Mouse (Mus musculus) liver, embryonic 12.5 days (tissue): ENCODE results near the gene Mogat1. TPM values are rescaled to one million over a fixed set of nuclear protein-coding genes. Genes with fewer than 3 reads are reported as not detected.

Experiments used
- polyA plus RNA-seq: library from polyadenylated mRNA; unstranded; fragments of >200 nt; fragmentation: Nextera tagmentation; extraction: Ambion mirVana; gene quantifications from 2 replicates; pipeline ENCODE4 v1.2.1, GENCODE M21; 2016

Mogat1 gene
- polyA plus RNA-seq, 1 experiment from 2014 or later, result not detected

Other genes with a start within 250 kb of the Mogat1 start
- gene Sgpp2, start 200.6 kb upstream of the Mogat1 start, polyA plus RNA-seq, result 0.13 and 0.32 TPM in 2 replicates
- 159 and 160 TPM in 2 replicates for gene Farsb, start 22.1 kb upstream of the Mogat1 start, polyA plus RNA-seq
- not detected in 2 replicates for gene BC035947, start 1.2 kb downstream of the Mogat1 start, polyA plus RNA-seq
- 29.8 and 30.5 TPM in 2 replicates for gene Acsl3, start 146.8 kb downstream of the Mogat1 start, polyA plus RNA-seq
- 1.1 and 1.7 TPM in 2 replicates for gene Utp14b, start 147.0 kb downstream of the Mogat1 start, polyA plus RNA-seq